Mouse (Mus musculus): ENCODE results near the gene Cmtm3. TPM values are rescaled to one million over a fixed set of nuclear protein-coding genes. Genes with fewer than 3 reads are reported as not detected.

The Cmtm3 gene
- polyA plus RNA-seq (2017; shearing (Covaris generic)): 10 to 100 TPM; 14.5 to 30.9 TPM

DNA sequence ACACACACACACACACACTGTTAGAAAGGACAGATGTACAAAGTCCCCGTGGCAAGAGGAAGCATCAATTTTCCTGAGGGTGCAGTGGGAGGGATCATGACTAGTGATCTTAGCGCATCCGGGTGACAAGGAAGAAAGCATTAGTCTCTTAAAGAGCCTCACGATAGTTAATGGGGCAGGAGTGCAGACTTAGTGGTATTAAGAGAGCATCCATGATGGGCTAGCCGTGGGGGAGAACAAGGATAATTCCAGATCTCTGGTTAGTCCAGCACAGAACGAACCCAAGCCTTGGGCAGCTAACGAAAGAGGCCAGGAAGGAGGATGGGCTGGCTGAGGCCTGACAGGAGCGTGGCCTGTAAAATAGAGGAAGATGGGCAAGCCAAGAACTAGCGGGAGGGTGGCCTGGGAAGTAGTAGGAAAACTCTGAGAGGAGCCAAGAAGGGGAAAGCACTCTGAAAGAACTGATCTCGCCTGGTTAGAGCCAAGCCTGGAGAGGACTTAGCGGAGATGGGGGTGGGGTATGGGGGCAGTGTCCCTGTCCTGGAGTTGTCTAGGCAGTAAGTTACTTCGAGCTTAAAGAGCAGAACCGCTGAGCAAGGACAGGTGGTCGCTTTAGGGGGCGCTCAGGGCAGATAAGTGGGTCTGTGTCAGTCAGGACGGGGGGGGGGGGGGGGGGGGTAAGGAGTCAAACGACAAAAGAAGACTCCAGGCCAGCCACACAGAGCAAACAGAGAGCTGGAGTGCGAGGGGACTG is at the start of gene Cmtm3:
TSS of gene Cmtm3 (plus strand) at position 182 of the 754 bp plus-strand sequence.

GRCm38 (mm10) chr8:104293081-104293480 is 46.1 kb upstream of the Cmtm3 start, which contains the start of gene Cmtm2a:
TSS of gene Cmtm2a (minus strand) at chr8:104293181.

DNA sequence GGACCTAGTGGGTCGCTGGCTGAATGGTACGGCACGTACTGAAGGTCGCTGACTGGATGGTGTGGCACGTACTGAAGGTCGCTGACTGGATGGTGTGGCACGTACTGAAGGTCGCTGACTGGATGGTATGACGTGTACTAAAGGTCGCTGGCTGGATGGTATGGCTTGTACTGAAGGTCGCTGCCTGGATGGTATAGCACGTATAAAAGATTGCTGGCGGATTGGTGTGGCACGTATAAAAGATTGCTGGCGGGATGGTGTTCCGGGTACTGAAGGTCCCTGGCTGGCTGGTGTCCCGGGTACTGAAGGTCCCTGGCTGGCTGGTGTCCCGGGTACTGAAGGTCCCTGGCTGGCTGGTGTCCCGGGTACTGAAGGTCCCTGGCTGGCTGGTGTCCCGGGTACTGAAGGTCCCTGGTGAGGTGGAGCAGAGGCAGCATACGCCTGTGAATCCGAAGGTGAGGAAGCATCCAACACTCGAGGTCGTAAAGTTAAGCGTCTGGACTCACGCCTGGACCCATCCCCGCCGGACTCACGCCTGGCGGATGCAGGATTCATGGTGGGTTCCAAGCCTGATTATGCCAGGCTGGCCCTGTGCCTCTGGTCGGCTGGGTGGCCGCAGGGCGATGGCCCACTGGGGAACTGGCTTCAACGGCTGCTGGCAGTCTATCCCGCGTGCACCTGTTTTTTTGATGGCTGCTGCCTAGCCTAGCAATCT is 29.6 kb upstream of the Cmtm3 start, which contains the start of the genes Gm45711 and Cmtm1:
TSS of gene Gm45711 (minus strand) at position 641 of the 715 bp plus-strand sequence.
TSS of gene Cmtm1 (minus strand) at position 705 of the 715 bp plus-strand sequence.

GRCm38 (mm10) chr8:104321267-104321666 is 17.9 kb upstream of the Cmtm3 start, which contains the start of gene Gm11020:
TSS of gene Gm11020 (plus strand) at chr8:104321567.

DNA sequence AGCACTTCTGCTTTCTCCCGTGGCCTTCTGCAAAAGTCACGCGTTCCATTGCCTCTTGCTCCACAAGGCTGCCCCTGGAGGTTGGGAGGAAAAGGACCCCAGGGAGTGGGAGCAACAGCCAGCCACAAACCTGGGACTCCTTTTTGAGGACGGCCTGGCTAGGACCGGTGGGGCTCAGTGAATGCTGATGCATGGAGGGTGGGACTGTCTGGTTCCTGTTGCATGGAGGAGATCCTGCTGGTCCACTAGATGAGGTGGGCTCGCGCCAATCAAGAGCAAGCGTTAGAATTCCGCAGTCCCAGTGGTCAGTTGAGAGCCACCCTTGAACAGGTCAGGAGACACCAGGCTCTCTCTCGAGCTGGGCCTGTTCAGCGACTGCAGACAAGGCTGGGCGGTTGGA is 17.3 kb upstream of the Cmtm3 start, which contains the start of gene Cmtm2b:
TSS of gene Cmtm2b (plus strand) at position 301 of the 400 bp plus-strand sequence.

GRCm38 (mm10) chr8:104395703-104396357 is 56.6 kb downstream of the Cmtm3 start, which contains the start of gene Cmtm4:
TSS of gene Cmtm4 (minus strand) at chr8:104395807.

Other genes starting within 250 kb of the Cmtm3 start
- gene Cdh5, start 237.8 kb upstream of the Cmtm3 start, polyA plus RNA-seq (2017; shearing (Covaris generic)): 1 to 10 TPM in 1 of 2 experiments, under 1 TPM in 1; 0.04 to 1.1 TPM
- 1 to 10 TPM in 1 of 2 experiments, under 1 TPM in 1; 0.07 to 2.2 TPM for gene Bean1, start 169.0 kb upstream of the Cmtm3 start, polyA plus RNA-seq (2017; shearing (Covaris generic))
- 100 to 1,000 TPM in 1 of 2 experiments, 10 to 100 TPM in 1; 95.5 to 107 TPM for gene Tk2, start 90.9 kb upstream of the Cmtm3 start, polyA plus RNA-seq (2017; shearing (Covaris generic))
- gene Cklf, start 88.5 kb upstream of the Cmtm3 start, polyA plus RNA-seq (2017; shearing (Covaris generic)): 100 to 1,000 TPM; 106 to 127 TPM
- under 1 TPM in 1 of 2 experiments, not detected in 1; 0.84 TPM for gene Cmtm2a, start 46.2 kb upstream of the Cmtm3 start, polyA plus RNA-seq (2017; shearing (Covaris generic))
- not detected for gene Gm45711, start 29.3 kb upstream of the Cmtm3 start, polyA plus RNA-seq (2017; shearing (Covaris generic))
- gene Cmtm1, start 29.3 kb upstream of the Cmtm3 start, polyA plus RNA-seq (2017; shearing (Covaris generic)): under 1 TPM in 1 of 2 experiments, not detected in 1; 0.62 TPM
- 1 to 10 TPM in 1 of 2 experiments, not detected in 1; 4.4 TPM for gene Gm11020, start 17.8 kb upstream of the Cmtm3 start, polyA plus RNA-seq (2017; shearing (Covaris generic))
- 1 to 10 TPM in 1 of 2 experiments, not detected in 1; 3.7 TPM for gene Cmtm2b, start 17.2 kb upstream of the Cmtm3 start, polyA plus RNA-seq (2017; shearing (Covaris generic))
- gene Cmtm4, start 56.4 kb downstream of the Cmtm3 start, polyA plus RNA-seq (2017; shearing (Covaris generic)): under 1 TPM; 0.31 to 0.66 TPM
- 10 to 100 TPM; 34.4 to 35.5 TPM for gene Dync1li2, start 103.6 kb downstream of the Cmtm3 start, polyA plus RNA-seq (2017; shearing (Covaris generic))
- under 1 TPM; 0.13 to 0.47 TPM for gene Terb1, start 170.5 kb downstream of the Cmtm3 start, polyA plus RNA-seq (2017; shearing (Covaris generic))
- gene Nae1, start 195.2 kb downstream of the Cmtm3 start, polyA plus RNA-seq (2017; shearing (Covaris generic)): 100 to 1,000 TPM in 1 of 2 experiments, 10 to 100 TPM in 1; 84.9 to 115 TPM
- 1 to 10 TPM; 1.2 to 3.4 TPM for gene Car7, start 195.3 kb downstream of the Cmtm3 start, polyA plus RNA-seq (2017; shearing (Covaris generic))